Mouse (Mus musculus) embryonic facial prominence, embryonic 14.5 days (tissue): ENCODE results near the gene Fryl. TPM values are rescaled to one million over a fixed set of nuclear protein-coding genes. Genes with fewer than 3 reads are reported as not detected.

Experiments
- ATAC-seq: fragments of 200-750 bp; cut with Nextera tagmentation; 2 replicates; pipeline ENCODE4 v1.8.0; 2017; ENCODE audit warnings: low read depth, moderate number of reproducible peaks, moderate TSS enrichment
- DNase-seq: peaks from one replicate; pipeline ENCODE4 v3.0.0-alpha.2; 2015; ENCODE audit warnings: low spot score
- H3K27ac ChIP-seq: fragments of 300-500 bp; sonication (generic); replicated peaks from 2 replicates; pipeline ENCODE4 v1.5.1; 2014; ENCODE audit warnings: low read depth, mild to moderate bottlenecking, low read length, moderate library complexity
- H3K27me3 ChIP-seq: fragments of 300-500 bp; sonication (generic); replicated peaks from 2 replicates; pipeline ENCODE4 v1.6.1; 2014; ENCODE audit warnings: low read length; ENCODE audit not compliant: control insufficient read depth, insufficient read depth
- H3K36me3 ChIP-seq: fragments of 300-500 bp; sonication (generic); 2 replicates; pipeline ENCODE4 v1.6.1; 2014; ENCODE audit warnings: low read length, mixed read lengths; ENCODE audit not compliant: control insufficient read depth, insufficient read depth
- H3K4me1 ChIP-seq: fragments of 300-500 bp; sonication (generic); 2 replicates; pipeline ENCODE4 v1.6.1; 2014; ENCODE audit warnings: antibody characterized with exemption, low read length; ENCODE audit not compliant: control insufficient read depth, insufficient read depth
- H3K4me2 ChIP-seq: fragments of 300-500 bp; sonication (generic); 2 replicates; pipeline ENCODE4 v1.6.1; 2014; ENCODE audit warnings: low read depth, mild to moderate bottlenecking, low read length, moderate library complexity, mixed read lengths
- H3K4me3 ChIP-seq: fragments of 300-500 bp; sonication (generic); 2 replicates; pipeline ENCODE4 v1.5.1; 2014; ENCODE audit warnings: low read depth, mild to moderate bottlenecking, low read length
- H3K9ac ChIP-seq: fragments of 300-500 bp; sonication (generic); 2 replicates; pipeline ENCODE4 v1.6.1; 2014; ENCODE audit warnings: low read depth, mild to moderate bottlenecking, low read length, moderate library complexity, mixed read lengths
- H3K9me3 ChIP-seq: fragments of 300-500 bp; sonication (generic); 2 replicates; pipeline ENCODE4 v1.6.1; 2016; ENCODE audit warnings: low read length; ENCODE audit not compliant: control insufficient read depth
- WGBS: fragments of 180-500 bp; shearing (Covaris S2); extraction: QIAGEN DNeasy Blood & Tissue Kit; methylation state at CpG from one replicate; pipeline ENCODE4 v1.1.7; 2014; 5-methylcytosine and 5-hydroxymethylcytosine counted together
- polyA plus RNA-seq: library from polyadenylated mRNA; unstranded; fragments of >200 nt; fragmentation: Nextera tagmentation; extraction: Ambion mirVana; gene quantifications from 2 replicates; pipeline ENCODE4 v1.2.1, GENCODE M21; 2014

Fryl gene
- polyA plus RNA-seq, 1 experiment from 2014 or later = 26.8 TPM

DNA sequence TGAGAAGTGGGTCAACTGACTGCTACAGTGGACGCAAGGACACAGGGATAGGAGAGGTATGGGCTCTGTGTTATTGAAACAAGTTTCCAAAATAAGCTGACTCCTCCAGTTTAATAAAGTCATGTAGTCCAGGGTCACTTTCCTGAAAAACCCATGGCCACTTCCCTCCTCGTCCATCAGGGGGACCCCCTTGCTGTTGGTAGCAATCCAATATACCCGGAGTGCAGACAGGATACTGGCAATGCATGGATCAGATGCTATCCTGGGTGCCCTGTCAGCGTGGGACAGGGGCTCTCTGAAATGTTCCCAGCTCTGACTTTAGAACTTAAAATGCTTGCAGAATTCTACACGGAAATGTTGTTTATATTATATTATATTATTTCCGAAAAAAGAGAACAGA lies 34.0 kb downstream of the Fryl start:
- ATAC-seq (no peak), DNase-seq (no peak)
- H3K9me3 ChIP-seq = no peaks in the 10 kb centered on the region
- no peaks in the 10 kb centered on the region for H3K27me3 ChIP-seq
- H3K4me1 ChIP-seq = 0 out of 2 replicates have a peak, but pooled peaks cover 4% of the 10 kb centered on the region
- peaks cover 13% of the 10 kb centered on the region; the same call in 1 of the 2 replicates for H3K36me3 ChIP-seq
- no peak overlapping the region for H3K4me2 ChIP-seq
- no peak overlapping the region for H3K4me3 ChIP-seq
- no peak overlapping the region for H3K9ac ChIP-seq
- 43% methylated on average over 6 of the region's 6 CpGs for WGBS
- no peak overlapping the region for H3K27ac ChIP-seq

- no peak overlapping the region for H3K4me2 ChIP-seq
- DNase-seq (no peak), ATAC-seq (no peak)
- 0 out of 2 replicates have a peak, but pooled peaks cover 4% of the 10 kb centered on the region for H3K4me1 ChIP-seq
- no peak overlapping the region for H3K9ac ChIP-seq
- H3K27ac ChIP-seq = no peak overlapping the region
- WGBS = 72% methylated on average over 7 of the region's 7 CpGs
- no peaks in the 10 kb centered on the region for H3K9me3 ChIP-seq
- H3K4me3 ChIP-seq = no peak overlapping the region
- no peaks in the 10 kb centered on the region for H3K27me3 ChIP-seq
- peaks cover 13% of the 10 kb centered on the region; the same call in 1 of the 2 replicates for H3K36me3 ChIP-seq
These were observed 34.6 kb downstream of the Fryl start for GRCm38 (mm10) chr5:73221826-73222225.

DNA sequence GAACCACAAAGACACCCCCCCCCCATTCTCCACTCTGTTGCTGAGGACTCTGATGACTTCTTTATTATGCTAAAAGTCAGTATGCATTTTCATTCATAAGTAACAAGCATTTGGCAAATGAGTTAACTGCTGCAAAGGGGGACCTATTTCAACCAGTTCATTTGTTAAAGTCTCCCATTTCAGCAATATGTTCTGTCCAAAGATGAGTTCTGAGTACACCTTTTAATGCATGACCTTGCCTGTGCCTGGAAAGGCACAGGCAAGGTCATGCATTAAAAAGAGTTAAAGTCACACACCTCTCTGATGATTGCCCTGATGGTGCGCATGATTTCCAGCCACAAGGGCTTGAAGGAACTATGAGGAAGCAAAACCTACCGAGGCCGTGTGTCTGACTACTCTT lies 36.7 kb downstream of the Fryl start:
- no peak overlapping the region for H3K4me2 ChIP-seq
- no peak for ATAC-seq
- no peak overlapping the region for H3K9ac ChIP-seq
- DNase-seq = no peak
- H3K4me3 ChIP-seq = no peak overlapping the region
- H3K36me3 ChIP-seq = peaks cover 13% of the 10 kb centered on the region; the same call in 1 of the 2 replicates
- no peaks in the 10 kb centered on the region for H3K27me3 ChIP-seq
- no peaks in the 10 kb centered on the region for H3K9me3 ChIP-seq
- WGBS = 82% methylated on average over 3 of the region's 3 CpGs
- H3K4me1 ChIP-seq = 0 out of 2 replicates have a peak, but pooled peaks cover 4% of the 10 kb centered on the region
- H3K27ac ChIP-seq = no peak overlapping the region

- 89% methylated on average over 4 of the region's 4 CpGs for WGBS
- Histone ChIP-seq H3K27ac (no peak overlapping the region), H3K4me1 (0 out of 2 replicates have a peak, but pooled peaks cover 2% of the 10 kb centered on the region), H3K4me3 (no peak overlapping the region), H3K27me3 (no peaks in the 10 kb centered on the region), H3K4me2 (no peak overlapping the region), H3K36me3 (peaks cover 13% of the 10 kb centered on the region; the same call in 1 of the 2 replicates), H3K9me3 (no peaks in the 10 kb centered on the region), H3K9ac (no peak overlapping the region)
- no peak for DNase-seq
- ATAC-seq = no peak
These were observed 38.4 kb downstream of the Fryl start for GRCm38 (mm10) chr5:73218065-73218464.

- H3K9me3 ChIP-seq = no peaks in the 10 kb centered on the region
- no peak for DNase-seq
- H3K27ac ChIP-seq = no peak overlapping the region
- no peak for ATAC-seq
- no peaks in the 10 kb centered on the region for H3K4me1 ChIP-seq
- no peaks in the 10 kb centered on the region for H3K27me3 ChIP-seq
- H3K36me3 ChIP-seq = peaks cover 13% of the 10 kb centered on the region; the same call in 1 of the 2 replicates
- H3K9ac ChIP-seq = no peak overlapping the region
- 92% methylated on average over 1 of the region's 1 CpGs for WGBS
- no peak overlapping the region for H3K4me2 ChIP-seq
- H3K4me3 ChIP-seq = no peak overlapping the region
These were observed 39.3 kb downstream of the Fryl start for GRCm38 (mm10) chr5:73217116-73217515.

GRCm38 (mm10) chr5:73216014-73216413 lies 40.4 kb downstream of the Fryl start:
- ATAC-seq = no peak

DNA sequence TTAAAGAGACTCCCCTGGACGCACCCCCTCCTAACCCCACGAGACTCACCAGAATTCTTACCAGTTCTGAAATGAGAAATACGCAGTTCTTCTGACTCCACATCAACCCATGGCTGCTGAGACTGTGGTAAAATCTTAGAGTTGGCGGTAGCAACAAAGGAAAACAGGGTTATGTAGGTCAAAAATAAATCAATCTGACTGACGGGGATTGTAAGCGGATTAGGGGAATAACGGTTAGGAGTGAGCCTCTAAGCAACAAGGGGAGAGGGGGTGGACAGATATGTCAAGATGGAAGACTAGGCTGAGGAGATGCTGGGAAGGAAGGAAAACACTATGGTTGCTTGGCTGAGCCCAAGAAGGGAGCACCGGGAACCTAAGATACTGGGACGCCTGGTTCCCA lies 44.0 kb downstream of the Fryl start:
- H3K9ac ChIP-seq = no peak overlapping the region
- no peak for DNase-seq
- peaks cover 6% of the 10 kb centered on the region; the same call in 1 of the 2 replicates for H3K36me3 ChIP-seq
- no peaks in the 10 kb centered on the region for H3K9me3 ChIP-seq
- no peak overlapping the region for H3K4me2 ChIP-seq
- H3K4me1 ChIP-seq = peaks cover 11% of the 10 kb centered on the region
- WGBS = 86% methylated on average over 9 of the region's 9 CpGs
- H3K27ac ChIP-seq = no peak overlapping the region
- no peak overlapping the region for H3K4me3 ChIP-seq
- H3K27me3 ChIP-seq = no peaks in the 10 kb centered on the region
- ATAC-seq = no peak

More at GRCm38 (mm10) chr5:73216014-73216413, 40.4 kb downstream of the Fryl start:
- Histone ChIP-seq H3K9me3 (no peaks in the 10 kb centered on the region), H3K36me3 (peaks cover 13% of the 10 kb centered on the region; the same call in 1 of the 2 replicates), H3K9ac (no peak overlapping the region), H3K4me2 (no peak overlapping the region), H3K4me3 (no peak overlapping the region), H3K27me3 (no peaks in the 10 kb centered on the region), H3K27ac (no peak overlapping the region), H3K4me1 (no peaks in the 10 kb centered on the region)
- DNase-seq = no peak
- WGBS = 91% methylated on average over 9 of the region's 9 CpGs

DNA sequence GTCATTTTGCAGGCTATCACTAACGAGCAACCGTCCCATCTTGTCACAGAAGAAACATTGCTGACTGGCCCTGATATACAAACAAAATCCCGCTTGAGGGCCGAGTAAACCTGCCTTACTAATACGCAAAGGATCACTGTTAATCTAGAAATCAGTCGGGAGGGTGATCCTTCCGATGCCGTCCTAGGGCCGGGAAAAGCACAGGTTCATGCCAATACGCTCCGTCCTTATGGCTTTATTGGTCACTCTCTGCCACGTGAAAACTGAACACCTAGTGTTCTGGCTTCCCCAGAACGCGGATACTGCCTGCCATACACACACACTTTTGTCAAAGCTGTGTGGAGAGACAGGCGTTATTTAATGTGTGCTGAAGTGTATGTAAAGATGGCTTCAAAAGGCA lies 44.5 kb downstream of the Fryl start:
- Histone ChIP-seq H3K4me3 (no peak overlapping the region), H3K9me3 (no peaks in the 10 kb centered on the region), H3K36me3 (0 out of 2 replicates have a peak, but pooled peaks cover 6% of the 10 kb centered on the region), H3K4me2 (no peak overlapping the region), H3K9ac (no peak overlapping the region), H3K27ac (no peak overlapping the region), H3K4me1 (peaks cover 11% of the 10 kb centered on the region), H3K27me3 (no peaks in the 10 kb centered on the region)
- DNase-seq (no peak), ATAC-seq (no peak)
- WGBS = 89% methylated on average over 15 of the region's 15 CpGs

DNA sequence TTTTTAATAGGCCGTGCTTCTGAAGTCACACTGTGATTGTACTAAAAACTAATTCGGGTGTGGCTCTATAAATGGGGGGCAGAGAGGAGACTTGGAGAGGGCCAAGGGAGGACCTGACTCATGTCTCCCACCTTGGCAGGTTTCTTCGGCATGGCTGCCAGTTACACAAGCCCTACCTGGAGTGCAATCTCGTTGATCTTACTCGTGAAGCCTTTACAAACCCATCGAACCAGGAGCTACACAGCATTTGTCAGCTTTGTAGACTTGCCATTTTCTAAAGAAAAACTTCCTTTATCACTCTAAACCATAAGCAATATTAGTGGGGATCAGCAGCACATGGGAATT lies 45.5 kb downstream of the Fryl start:
- H3K27me3 ChIP-seq = no peaks in the 10 kb centered on the region
- H3K4me2 ChIP-seq = no peak overlapping the region
- H3K9ac ChIP-seq = no peak overlapping the region
- WGBS = 93% methylated on average over 6 of the region's 6 CpGs
- H3K4me3 ChIP-seq = no peak overlapping the region
- ATAC-seq = no peak
- no peak for DNase-seq
- no peak overlapping the region for H3K27ac ChIP-seq
- H3K9me3 ChIP-seq = no peaks in the 10 kb centered on the region
- peaks cover 11% of the 10 kb centered on the region for H3K4me1 ChIP-seq
- H3K36me3 ChIP-seq = 0 out of 2 replicates have a peak, but pooled peaks cover 6% of the 10 kb centered on the region
